Mouse (Mus musculus) telencephalon, adult 2 months (tissue): ENCODE results near the gene Vmn1r63.
"Not testable (repeated sequence)": the region's sequence is repeated elsewhere in the genome, so short reads cannot be mapped to it uniquely, and the experiment has no call there.

Source experiments
- DNase-seq: peaks from one replicate; pipeline ENCODE4 v3.0.0-alpha.2; 2011; ENCODE audit warnings: low read depth, low spot score

Gene Vmn1r63

DNA sequence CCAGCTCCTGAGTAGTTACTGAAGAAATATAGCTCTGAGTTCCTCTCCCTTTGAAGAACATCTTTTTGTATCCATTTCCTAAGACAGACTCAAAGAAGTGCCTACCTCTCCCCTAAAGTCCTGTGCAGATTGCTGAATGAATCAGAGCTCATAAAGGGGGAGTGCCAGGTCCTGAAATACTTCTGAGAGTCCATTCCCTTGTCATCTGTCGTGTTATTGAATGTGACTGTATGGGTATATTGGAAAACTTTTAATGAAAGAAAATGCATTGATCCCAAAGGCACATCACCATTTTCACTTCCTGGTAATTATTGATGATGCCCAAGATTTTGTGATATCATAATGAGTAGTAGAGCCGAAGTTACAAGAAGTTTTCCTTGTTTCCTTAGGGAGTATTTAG is at the start of gene Vmn1r63:
Vmn1r63 (minus strand) TSS at position 101 of the 400 bp plus-strand sequence.
- not testable (repeated sequence) for DNase-seq
